Mouse (Mus musculus): ENCODE results near the gene Tlk2.

Tlk2 gene

GRCm38 (mm10) chr11:105261601-105262351, 83.2 kb downstream of the Tlk2 start:
- peak; percentile 55 for DNase-seq (ENCODE audit: low spot score)

DNA sequence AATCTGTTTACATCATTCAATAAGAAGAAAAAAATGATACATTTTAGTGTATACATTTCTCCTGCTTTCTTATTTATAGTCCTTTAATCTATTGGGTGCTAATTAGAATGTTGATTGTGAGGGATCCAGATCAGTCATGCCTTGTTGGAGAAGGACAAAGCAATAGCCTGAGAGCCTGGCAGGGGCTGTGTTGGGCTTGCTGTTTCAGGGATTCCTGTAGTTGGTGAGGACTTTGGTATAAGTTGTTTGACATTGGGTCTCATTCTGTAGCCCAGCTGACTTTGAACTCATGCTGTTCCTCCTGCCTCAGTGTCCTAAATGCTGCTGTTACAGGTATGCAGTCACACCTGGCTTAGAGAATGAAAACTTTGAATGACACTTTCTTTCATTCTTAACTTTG, 85.9 kb downstream of the Tlk2 start:
- DNase-seq (ENCODE audit: low spot score): no peak

- no peak for DNase-seq (ENCODE audit: low spot score)
Measured at GRCm38 (mm10) chr11:105264988-105265387, 86.4 kb downstream of the Tlk2 start.

GRCm38 (mm10) chr11:105270155-105270554, 91.5 kb downstream of the Tlk2 start:
- peak; percentile 87 for DNase-seq (ENCODE audit: low spot score)

GRCm38 (mm10) chr11:105280456-105280855, 101.8 kb downstream of the Tlk2 start:
- no peak for DNase-seq (ENCODE audit: low spot score)

- DNase-seq (ENCODE audit: low spot score): no peak
Measured at GRCm38 (mm10) chr11:105281291-105281690, 102.7 kb downstream of the Tlk2 start.

- DNase-seq (ENCODE audit: low spot score): no peak
Measured at GRCm38 (mm10) chr11:105281763-105282459, 103.3 kb downstream of the Tlk2 start.

DNA sequence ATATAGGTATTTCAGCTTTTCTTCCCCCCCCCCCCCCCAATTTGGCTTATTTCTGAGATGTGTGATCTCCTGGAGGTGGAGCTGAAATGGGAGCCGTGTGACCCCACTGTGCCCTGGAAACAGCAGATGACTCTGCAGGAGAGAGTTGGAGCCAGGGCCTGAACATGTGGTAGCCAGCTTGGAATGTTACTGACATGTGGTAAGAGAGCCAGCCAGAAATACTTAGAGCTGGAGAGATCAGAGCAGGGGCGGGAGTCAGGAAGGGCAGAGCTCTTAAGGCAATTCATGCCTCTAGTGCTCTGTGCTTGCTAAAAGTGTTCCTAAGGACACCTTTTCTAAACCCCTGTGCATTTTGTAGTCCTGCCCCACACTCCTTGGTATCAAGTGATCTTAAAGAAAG, 103.9 kb downstream of the Tlk2 start:
- peak; percentile 79 for DNase-seq (ENCODE audit: low spot score)

DNA sequence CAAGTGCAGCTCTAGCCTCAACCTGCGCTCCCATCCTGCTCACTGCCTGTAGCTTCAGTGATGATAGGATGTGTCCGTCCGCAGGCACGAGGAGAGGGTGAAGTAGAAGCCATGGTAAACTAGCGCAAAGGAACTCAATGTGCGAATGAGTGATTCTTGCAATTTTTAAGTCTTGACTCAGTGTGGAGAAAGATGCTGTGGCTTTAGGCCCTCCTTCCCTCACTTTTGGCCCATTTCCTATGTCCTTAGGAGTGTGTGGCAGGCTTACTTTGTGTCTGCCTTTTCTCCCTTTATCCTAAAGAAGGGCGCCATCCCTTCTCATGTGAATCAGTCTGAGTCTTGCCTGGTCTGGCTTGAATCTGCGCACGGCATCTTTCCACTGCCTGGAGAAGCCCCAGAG, 104.4 kb downstream of the Tlk2 start:
- DNase-seq (ENCODE audit: low spot score): no peak

GRCm38 (mm10) chr11:105285720-105286119, 107.1 kb downstream of the Tlk2 start:
- DNase-seq (ENCODE audit: low spot score): peak; percentile 64

DNA sequence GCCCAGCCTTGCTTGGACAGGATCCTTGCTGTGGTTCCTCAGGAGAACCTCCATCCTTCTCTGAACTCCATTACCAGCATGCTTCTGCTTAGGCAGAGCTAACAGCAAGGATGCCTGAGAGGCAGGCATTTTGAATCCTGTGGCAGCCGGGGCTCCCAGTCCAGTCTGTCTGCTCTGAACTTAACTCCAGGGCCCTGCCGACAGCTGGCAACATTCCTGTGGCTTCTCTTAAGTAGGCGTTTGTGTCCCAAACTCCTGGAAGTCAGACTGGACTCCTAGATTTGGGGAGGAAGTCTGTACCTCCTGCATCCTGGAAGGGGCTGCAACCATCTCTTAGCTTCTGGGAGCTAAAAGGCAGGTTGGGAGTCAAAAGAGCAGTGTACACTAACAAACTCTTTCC, 110.8 kb downstream of the Tlk2 start:
- no peak for DNase-seq (ENCODE audit: low spot score)

DNA sequence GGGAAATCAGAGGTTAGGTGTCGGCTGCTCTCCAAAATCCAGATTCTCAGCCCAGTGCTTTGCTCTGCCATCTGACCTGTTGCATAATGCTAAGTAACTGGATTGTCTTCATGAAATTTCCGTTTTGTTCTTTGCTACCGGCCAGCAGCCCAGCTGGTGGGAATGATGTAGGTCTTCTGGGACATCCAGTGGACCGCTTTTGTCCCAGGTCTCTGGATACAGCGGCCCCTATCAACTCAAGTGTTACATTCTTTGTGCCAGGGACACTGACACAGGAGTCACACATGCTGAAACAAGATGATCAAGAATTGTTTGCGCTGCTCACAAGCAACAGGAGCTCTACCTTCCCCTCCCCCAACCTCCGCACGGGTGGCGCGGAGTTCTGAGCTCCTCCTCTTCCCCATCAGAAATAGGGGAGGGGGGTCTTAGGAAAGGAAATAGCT, 113.1 kb downstream of the Tlk2 start:
- peak; percentile 83 for DNase-seq (ENCODE audit: low spot score)

DNA sequence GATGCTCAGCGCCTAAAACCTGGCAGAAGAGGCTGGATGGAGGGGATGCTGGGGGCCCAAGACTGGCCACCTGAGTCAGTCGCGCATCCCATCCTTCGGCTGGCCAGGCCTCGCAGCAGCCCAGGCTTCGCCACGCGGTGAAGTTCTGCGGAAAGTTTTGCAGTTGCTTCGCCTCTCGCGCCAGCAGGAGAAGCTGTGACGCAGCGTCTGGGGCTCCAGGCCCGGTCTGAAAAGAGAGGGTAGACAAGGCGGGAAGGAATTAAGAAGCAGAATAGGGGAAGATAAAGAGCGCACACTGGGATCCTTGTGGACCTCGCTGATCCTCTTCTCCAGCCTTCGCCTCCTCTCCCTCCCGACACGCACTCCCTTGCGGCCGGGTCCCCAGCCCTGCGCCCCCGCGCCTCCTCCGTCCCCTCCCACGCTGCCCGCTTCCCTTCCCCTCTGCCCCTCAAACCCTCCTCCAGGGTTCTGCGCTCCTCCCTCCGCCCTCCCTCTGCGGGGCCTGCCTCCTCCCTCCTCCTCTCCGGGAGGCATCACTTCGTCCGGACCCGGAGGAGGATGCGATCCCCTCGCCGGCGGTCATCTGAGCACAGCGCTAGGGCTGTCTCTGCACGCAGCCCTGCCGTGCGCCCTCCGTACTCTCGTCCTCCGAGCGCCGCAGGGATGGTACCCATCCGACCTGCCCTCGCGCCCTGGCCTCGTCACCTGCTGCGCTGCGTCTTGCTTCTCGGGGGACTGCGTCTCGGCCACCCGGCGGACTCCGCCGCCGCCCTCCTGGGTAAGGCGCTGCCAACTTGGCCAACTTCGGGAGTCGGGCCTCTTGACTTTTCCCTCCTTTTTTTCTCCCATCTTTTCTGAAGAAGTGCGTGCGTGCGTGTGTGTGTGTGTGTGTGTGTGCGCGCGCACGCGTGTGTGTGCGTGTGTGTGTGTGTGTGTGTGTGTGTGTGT, 113.8 kb downstream of the Tlk2 start, which contains the start of gene Mrc2:
TSS of gene Mrc2 (plus strand) at position 520 of the 948 bp plus-strand sequence.
- peak; percentile 84 for DNase-seq (ENCODE audit: low spot score)

- peak; percentile 85 for DNase-seq (ENCODE audit: low spot score)
Measured at GRCm38 (mm10) chr11:105293101-105293581, 114.5 kb downstream of the Tlk2 start.

GRCm38 (mm10) chr11:105293901-105294494, 115.4 kb downstream of the Tlk2 start:
- peak; percentile 44 for DNase-seq (ENCODE audit: low spot score)

DNA sequence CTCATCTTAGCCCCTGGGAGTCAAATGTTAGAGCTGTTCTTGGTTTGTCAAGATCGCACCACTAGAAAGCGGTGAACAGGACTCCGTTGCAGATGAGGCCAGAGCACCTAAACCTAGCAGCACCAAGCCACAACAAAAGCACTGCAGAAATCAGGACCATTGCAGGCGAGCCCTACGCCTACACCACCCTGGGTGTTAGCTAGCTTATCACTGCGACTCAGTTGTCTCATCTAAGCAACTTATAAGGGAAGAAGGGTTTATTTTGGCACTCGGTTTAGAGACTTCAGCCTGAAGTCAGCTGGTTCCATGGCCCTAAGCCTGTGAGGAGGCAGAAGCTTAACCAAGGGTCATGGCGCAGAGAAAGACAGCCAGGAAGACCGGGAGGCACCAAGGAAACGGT, 117.5 kb downstream of the Tlk2 start:
- DNase-seq (ENCODE audit: low spot score): no peak

- no peak for DNase-seq (ENCODE audit: low spot score)
Measured at GRCm38 (mm10) chr11:105310197-105310596, 131.6 kb downstream of the Tlk2 start.

- DNase-seq (ENCODE audit: low spot score): no peak
Measured at GRCm38 (mm10) chr11:105311291-105311975, 132.8 kb downstream of the Tlk2 start.

DNA sequence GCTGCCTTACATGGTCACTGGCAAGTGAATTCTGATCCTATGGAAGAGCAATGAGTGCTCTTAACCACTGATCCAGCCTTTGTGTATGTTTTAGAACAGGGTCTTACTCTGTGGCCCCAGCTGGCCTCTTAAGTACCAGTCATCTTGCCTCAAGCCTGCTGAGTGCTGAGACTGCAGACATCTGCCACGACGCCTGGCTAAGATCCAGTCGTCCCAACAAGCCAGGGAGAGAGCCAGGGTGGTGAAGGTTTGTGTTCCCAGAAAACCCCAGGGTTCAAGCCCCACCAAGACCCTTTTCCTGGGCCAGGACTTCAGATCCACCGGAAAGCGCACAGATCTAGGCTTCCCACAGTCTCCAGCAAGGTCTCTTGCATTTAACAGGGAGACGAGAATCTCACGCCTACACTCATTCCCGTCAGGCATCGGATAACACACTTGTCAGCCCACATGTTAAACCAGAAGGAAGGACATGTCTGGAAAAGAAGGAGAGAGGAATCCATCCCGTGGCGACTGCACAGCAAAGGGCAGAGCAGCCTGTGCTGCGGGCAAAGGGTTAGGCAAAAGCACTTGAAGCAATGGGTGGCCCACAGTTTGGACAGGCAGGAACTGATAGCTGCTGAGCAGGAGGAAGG, 133.8 kb downstream of the Tlk2 start:
- peak; percentile 48 for DNase-seq (ENCODE audit: low spot score)

GRCm38 (mm10) chr11:105312972-105313632, 134.5 kb downstream of the Tlk2 start:
- DNase-seq (ENCODE audit: low spot score): peak; percentile 87

Measured in embryo, embryonic 10.5 days (tissue).